Mouse (Mus musculus) limb, embryonic 14.5 days (tissue): ENCODE results near the gene Drp2. TPM values are rescaled to one million over a fixed set of nuclear protein-coding genes. Genes with fewer than 3 reads are reported as not detected.

Source experiments
- ATAC-seq: fragments of 200-750 bp; cut with Nextera tagmentation; 2 replicates; pipeline ENCODE4 v1.8.0; 2017; ENCODE audit warnings: low read depth, moderate number of reproducible peaks, moderate TSS enrichment; ENCODE audit not compliant: low FRiP score
- DNase-seq: peaks from one replicate; pipeline ENCODE4 v3.0.0-alpha.2; 2015; ENCODE audit warnings: low spot score
- H3K27ac ChIP-seq: fragments of 300-500 bp; sonication (generic); replicated peaks from 2 replicates; pipeline ENCODE4 v1.5.1; 2014; ENCODE audit warnings: low read depth, mild to moderate bottlenecking, low read length, moderate library complexity, mixed read lengths
- H3K27me3 ChIP-seq: fragments of 300-500 bp; sonication (generic); 2 replicates; pipeline ENCODE4 v1.6.1; 2014; ENCODE audit warnings: low read length, mixed read lengths; ENCODE audit not compliant: control insufficient read depth, insufficient read depth
- H3K36me3 ChIP-seq: fragments of 300-500 bp; sonication (generic); 2 replicates; pipeline ENCODE4 v1.6.1; 2014; ENCODE audit warnings: mild to moderate bottlenecking, low read length, moderate library complexity, mixed read lengths; ENCODE audit not compliant: control insufficient read depth, insufficient read depth
- H3K4me1 ChIP-seq: fragments of 300-500 bp; sonication (generic); 2 replicates; pipeline ENCODE4 v1.6.1; 2014; ENCODE audit warnings: antibody characterized with exemption, low read length, mixed read lengths; ENCODE audit not compliant: control insufficient read depth, insufficient read depth
- H3K4me2 ChIP-seq: fragments of 300-500 bp; sonication (generic); replicated peaks from 2 replicates; pipeline ENCODE4 v1.6.1; 2014; ENCODE audit warnings: low read depth, mild to moderate bottlenecking, low read length, moderate library complexity; ENCODE audit not compliant: severe bottlenecking
- H3K4me3 ChIP-seq: fragments of 300-500 bp; sonication (generic); replicated peaks from 2 replicates; pipeline ENCODE4 v1.5.1; 2014; ENCODE audit warnings: low read length
- H3K9ac ChIP-seq: fragments of 300-500 bp; sonication (generic); 2 replicates; pipeline ENCODE4 v1.6.1; 2014; ENCODE audit warnings: mild to moderate bottlenecking, low read depth, low read length, moderate library complexity; ENCODE audit not compliant: severe bottlenecking
- H3K9me3 ChIP-seq: fragments of 300-500 bp; sonication (generic); 2 replicates; pipeline ENCODE4 v1.6.1; 2016; ENCODE audit warnings: low read length; ENCODE audit not compliant: control insufficient read depth
- POLR2A ChIP-seq: fragments of 200-500 bp; IDR thresholded peaks from 2 replicates; pipeline ENCODE4 v1.8.0; 2012; ENCODE audit warnings: inconsistent platforms, mild to moderate bottlenecking, moderate library complexity, borderline replicate concordance; ENCODE audit not compliant: insufficient read depth, insufficient read length; ENCODE audit errors: extremely low read depth
- WGBS: fragments of 180-500 bp; shearing (Covaris S2); extraction: QIAGEN DNeasy Blood & Tissue Kit; methylation state at CpG from one replicate; pipeline ENCODE4 v1.1.7; 2014; 5-methylcytosine and 5-hydroxymethylcytosine counted together
- polyA plus RNA-seq, 2 experiments: library from polyadenylated mRNA; depleted of rRNA in 1 of 2; stranded (reverse) in 1 of 2; unstranded in 1 of 2; fragments of >200 nt; fragmentation: Nextera tagmentation in 1 of 2; extraction: Ambion mirVana in 1 of 2; gene quantifications; 2 replicates each; pipeline versions ENCODE4 v1.2.1 to v1.2.3; 2012 to 2014

Gene Drp2
- polyA plus RNA-seq, 2 experiments: 3.2 to 11.3 TPM

GRCm38 (mm10) chrX:134474988-134475710 lies 70.8 kb downstream of the Drp2 start:
- H3K4me2 ChIP-seq: no peak overlapping the region
- no peak overlapping the region for H3K4me3 ChIP-seq
- ATAC-seq: no peak
- H3K9ac ChIP-seq: no peak overlapping the region
- H3K27ac ChIP-seq: no peak overlapping the region
- no peaks in the 10 kb centered on the region for H3K27me3 ChIP-seq
- no peaks in the 10 kb centered on the region for H3K36me3 ChIP-seq
- H3K9me3 ChIP-seq: 0 out of 2 replicates have a peak, but pooled peaks cover 8% of the 10 kb centered on the region
- no peaks in the 10 kb centered on the region for H3K4me1 ChIP-seq
- 62% methylated on average over 39 of the region's 67 CpGs for WGBS
- TF ChIP-seq POLR2A: no peak
- no peak for DNase-seq

DNA sequence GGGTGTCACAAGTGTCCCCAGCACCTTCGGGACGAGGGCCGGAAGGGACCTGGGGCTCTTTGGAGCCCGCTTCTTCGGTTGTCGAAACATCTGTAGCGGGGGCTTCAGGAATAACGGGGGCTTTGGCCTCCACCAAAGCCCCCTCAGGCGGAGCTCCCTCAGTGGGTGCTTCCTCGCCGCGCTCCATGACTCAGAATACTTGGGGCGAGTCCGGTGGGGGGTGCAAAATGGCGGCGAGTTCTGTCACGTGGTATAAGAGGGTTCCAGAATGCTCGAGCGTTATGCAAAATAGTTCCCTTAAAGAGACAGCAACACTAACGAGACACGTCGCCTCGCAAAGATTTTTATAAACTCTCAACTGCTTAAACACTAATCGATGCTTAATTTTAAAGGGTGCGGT lies 71.9 kb downstream of the Drp2 start, which contains the start of gene Taf7l:
Gene Taf7l, minus strand, starts transcription at position 201 of the 400 bp plus-strand sequence.
- Histone ChIP-seq H3K4me2 (no peak within 1 kb of the TSS), H3K27me3 (no peaks in the 10 kb centered on the region), H3K4me3 (no peak within 1 kb of the TSS), H3K4me1 (no peaks in the 10 kb centered on the region), H3K9me3 (0 out of 2 replicates have a peak, but pooled peaks cover 8% of the 10 kb centered on the region), H3K27ac (no peak within 1 kb of the TSS), H3K36me3 (no peaks in the 10 kb centered on the region), H3K9ac (no peak within 1 kb of the TSS)
- TF ChIP-seq POLR2A: no peak
- WGBS: 86% methylated on average over 25 of the region's 25 CpGs
- ATAC-seq: no peak
- DNase-seq: no peak

GRCm38 (mm10) chrX:134481720-134482119 lies 77.4 kb downstream of the Drp2 start:
- Histone ChIP-seq H3K4me3 (no peak overlapping the region), H3K36me3 (no peaks in the 10 kb centered on the region), H3K4me1 (no peaks in the 10 kb centered on the region), H3K27me3 (no peaks in the 10 kb centered on the region), H3K27ac (no peak overlapping the region), H3K9ac (no peak overlapping the region), H3K4me2 (no peak overlapping the region), H3K9me3 (no peaks in the 10 kb centered on the region)
- DNase-seq (no peak), ATAC-seq (no peak)
- TF ChIP-seq POLR2A: no peak
- 78% methylated on average over 3 of the region's 3 CpGs for WGBS

- no peak overlapping the region for H3K9ac ChIP-seq
- no peak for DNase-seq
- H3K4me2 ChIP-seq: no peak overlapping the region
- H3K4me3 ChIP-seq: no peak overlapping the region
- no peaks in the 10 kb centered on the region for H3K36me3 ChIP-seq
- no peaks in the 10 kb centered on the region for H3K27me3 ChIP-seq
- H3K4me1 ChIP-seq: no peaks in the 10 kb centered on the region
- H3K9me3 ChIP-seq: no peaks in the 10 kb centered on the region
- H3K27ac ChIP-seq: no peak overlapping the region
- no peak for TF ChIP-seq POLR2A
- 80% methylated on average over 8 of the region's 8 CpGs for WGBS
- ATAC-seq: no peak
These were observed 96.3 kb downstream of the Drp2 start for GRCm38 (mm10) chrX:134500651-134501050.

Other genes with a start within 250 kb of the Drp2 start
- gene Xkrx, start 242.5 kb upstream of the Drp2 start, polyA plus RNA-seq (2012; rRNA removed): 0.57 and 0.72 TPM in 2 replicates
- gene Xkrx, start 242.5 kb upstream of the Drp2 start, polyA plus RNA-seq (2014; fragmentation: Nextera tagmentation; extraction: Ambion mirVana): 0.11 and 0.59 TPM in 2 replicates
- not detected in 2 replicates for gene Arl13a, start 217.1 kb upstream of the Drp2 start, polyA plus RNA-seq (2012; rRNA removed)
- not detected in 2 replicates for gene Arl13a, start 217.1 kb upstream of the Drp2 start, polyA plus RNA-seq (2014; fragmentation: Nextera tagmentation; extraction: Ambion mirVana)
- gene Nox1, start 182.6 kb upstream of the Drp2 start, polyA plus RNA-seq (2012; rRNA removed): 0.06 TPM in 1 of 2 replicates, not detected in the other
- not detected in 2 replicates for gene Nox1, start 182.6 kb upstream of the Drp2 start, polyA plus RNA-seq (2014; fragmentation: Nextera tagmentation; extraction: Ambion mirVana)
- 11.2 and 11.3 TPM in 2 replicates for gene Trmt2b, start 127.6 kb upstream of the Drp2 start, polyA plus RNA-seq (2012; rRNA removed)
- gene Trmt2b, start 127.6 kb upstream of the Drp2 start, polyA plus RNA-seq (2014; fragmentation: Nextera tagmentation; extraction: Ambion mirVana): 16.3 and 18.2 TPM in 2 replicates
- 9.2 and 9.8 TPM in 2 replicates for gene Tmem35a, start 109.3 kb upstream of the Drp2 start, polyA plus RNA-seq (2012; rRNA removed)
- 7.4 and 9.6 TPM in 2 replicates for gene Tmem35a, start 109.3 kb upstream of the Drp2 start, polyA plus RNA-seq (2014; fragmentation: Nextera tagmentation; extraction: Ambion mirVana)
- gene Cenpi, start 96.5 kb upstream of the Drp2 start, polyA plus RNA-seq (2012; rRNA removed): 17.2 and 18.6 TPM in 2 replicates
- 29.4 and 31.9 TPM in 2 replicates for gene Cenpi, start 96.5 kb upstream of the Drp2 start, polyA plus RNA-seq (2014; fragmentation: Nextera tagmentation; extraction: Ambion mirVana)
- gene Taf7l, start 71.9 kb downstream of the Drp2 start, polyA plus RNA-seq (2012; rRNA removed): 0.28 and 0.49 TPM in 2 replicates
- 0.84 and 0.94 TPM in 2 replicates for gene Taf7l, start 71.9 kb downstream of the Drp2 start, polyA plus RNA-seq (2014; fragmentation: Nextera tagmentation; extraction: Ambion mirVana)
- 11.7 and 16.2 TPM in 2 replicates for gene Timm8a1, start 137.3 kb downstream of the Drp2 start, polyA plus RNA-seq (2012; rRNA removed)
- gene Timm8a1, start 137.3 kb downstream of the Drp2 start, polyA plus RNA-seq (2014; fragmentation: Nextera tagmentation; extraction: Ambion mirVana): 66.2 and 67.1 TPM in 2 replicates
- 1.5 and 2.3 TPM in 2 replicates for gene Btk, start 179.0 kb downstream of the Drp2 start, polyA plus RNA-seq (2012; rRNA removed)
- 1.8 and 1.9 TPM in 2 replicates for gene Btk, start 179.0 kb downstream of the Drp2 start, polyA plus RNA-seq (2014; fragmentation: Nextera tagmentation; extraction: Ambion mirVana)
- 891 and 1,926 TPM in 2 replicates for gene Rpl36a, start 181.1 kb downstream of the Drp2 start, polyA plus RNA-seq (2012; rRNA removed)
- 471 and 533 TPM in 2 replicates for gene Rpl36a, start 181.1 kb downstream of the Drp2 start, polyA plus RNA-seq (2014; fragmentation: Nextera tagmentation; extraction: Ambion mirVana)
- 3.1 and 3.8 TPM in 2 replicates for gene Gla, start 196.6 kb downstream of the Drp2 start, polyA plus RNA-seq (2012; rRNA removed)
- 2.7 and 4.9 TPM in 2 replicates for gene Gla, start 196.6 kb downstream of the Drp2 start, polyA plus RNA-seq (2014; fragmentation: Nextera tagmentation; extraction: Ambion mirVana)
- gene Hnrnph2, start 196.6 kb downstream of the Drp2 start, polyA plus RNA-seq (2012; rRNA removed): 62.7 and 87.2 TPM in 2 replicates
- gene Hnrnph2, start 196.6 kb downstream of the Drp2 start, polyA plus RNA-seq (2014; fragmentation: Nextera tagmentation; extraction: Ambion mirVana): 91.5 and 99.5 TPM in 2 replicates